Mouse (Mus musculus): ENCODE data around the gene Lgr6. TPM values are rescaled to one million over a fixed set of nuclear protein-coding genes. Genes with fewer than 3 reads are reported as not detected.

The Lgr6 gene
- polyA plus RNA-seq, 1 experiment = not detected

DNA sequence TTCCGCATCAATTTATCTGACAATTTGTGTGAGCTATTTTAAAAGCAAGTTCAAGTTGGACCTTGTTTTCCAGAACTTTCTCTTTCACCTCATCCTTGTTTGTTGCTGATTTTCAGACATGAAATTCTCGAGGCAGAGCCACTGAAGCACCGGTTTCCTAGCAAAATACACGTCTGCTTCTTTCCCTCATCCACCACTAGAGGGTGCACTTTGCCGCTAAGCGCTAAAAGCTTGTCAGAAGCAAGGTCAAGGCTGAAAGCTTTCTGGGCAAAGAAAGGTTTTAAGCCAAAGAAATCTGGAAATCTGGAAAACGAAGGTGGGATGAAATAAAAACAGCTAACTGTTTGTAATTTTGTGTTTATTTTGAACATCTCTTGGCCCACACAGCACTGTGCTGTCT lies 115.7 kb downstream of the Lgr6 start:
- H3K27ac ChIP-seq (ENCODE audit: insufficient read depth, low read depth, low read length) = no peak overlapping the region
- peaks cover 15% of the 10 kb centered on the region for H3K4me1 ChIP-seq (ENCODE audit: control insufficient read depth, insufficient read depth, low read length)
- WGBS = 8% methylated on average over 7 of the region's 7 CpGs
- no peak overlapping the region for H3K4me3 ChIP-seq (ENCODE audit: insufficient read depth, low read depth, low read length)
- TF ChIP-seq CTCF (IDR thresholded peaks at IDR 0.05; ENCODE audit: insufficient read depth, low read depth, low read length) (no peak), POLR2A (IDR thresholded peaks at IDR 0.05; ENCODE audit: insufficient read depth, low read depth, low read length) (no peak)

DNA sequence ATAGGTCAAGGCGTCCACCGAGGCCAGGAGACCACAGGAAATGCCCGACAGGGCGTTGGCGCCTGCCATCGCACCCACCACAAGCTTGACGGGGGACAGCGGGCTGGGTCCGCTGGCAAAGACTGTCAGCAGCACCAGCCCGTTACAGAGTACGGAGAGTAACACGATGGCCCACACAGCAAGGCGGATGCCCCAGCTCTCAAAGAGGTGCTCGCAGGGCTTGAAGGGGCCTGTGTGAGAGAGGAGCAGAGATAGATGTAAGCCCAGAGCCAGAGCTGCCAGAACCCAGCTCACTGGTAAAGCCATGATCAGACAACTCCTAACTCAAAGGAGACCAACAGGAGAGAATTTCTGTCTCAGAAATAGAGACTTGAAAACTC lies 117.1 kb downstream of the Lgr6 start:
- Histone ChIP-seq H3K4me1 (ENCODE audit: control insufficient read depth, insufficient read depth, low read length) (peaks cover 15% of the 10 kb centered on the region), H3K4me3 (ENCODE audit: insufficient read depth, low read depth, low read length) (peak overlapping the region; percentile 32), H3K27ac (ENCODE audit: insufficient read depth, low read depth, low read length) (0 out of 2 replicates have a peak overlapping the region, but pooled peaks have one; percentile 4)
- 25% methylated on average over 14 of the region's 14 CpGs for WGBS
- no peak for TF ChIP-seq POLR2A (IDR thresholded peaks at IDR 0.05; ENCODE audit: insufficient read depth, low read depth, low read length)
- TF ChIP-seq CTCF (IDR thresholded peaks at IDR 0.05; ENCODE audit: insufficient read depth, low read depth, low read length) = no peak

DNA sequence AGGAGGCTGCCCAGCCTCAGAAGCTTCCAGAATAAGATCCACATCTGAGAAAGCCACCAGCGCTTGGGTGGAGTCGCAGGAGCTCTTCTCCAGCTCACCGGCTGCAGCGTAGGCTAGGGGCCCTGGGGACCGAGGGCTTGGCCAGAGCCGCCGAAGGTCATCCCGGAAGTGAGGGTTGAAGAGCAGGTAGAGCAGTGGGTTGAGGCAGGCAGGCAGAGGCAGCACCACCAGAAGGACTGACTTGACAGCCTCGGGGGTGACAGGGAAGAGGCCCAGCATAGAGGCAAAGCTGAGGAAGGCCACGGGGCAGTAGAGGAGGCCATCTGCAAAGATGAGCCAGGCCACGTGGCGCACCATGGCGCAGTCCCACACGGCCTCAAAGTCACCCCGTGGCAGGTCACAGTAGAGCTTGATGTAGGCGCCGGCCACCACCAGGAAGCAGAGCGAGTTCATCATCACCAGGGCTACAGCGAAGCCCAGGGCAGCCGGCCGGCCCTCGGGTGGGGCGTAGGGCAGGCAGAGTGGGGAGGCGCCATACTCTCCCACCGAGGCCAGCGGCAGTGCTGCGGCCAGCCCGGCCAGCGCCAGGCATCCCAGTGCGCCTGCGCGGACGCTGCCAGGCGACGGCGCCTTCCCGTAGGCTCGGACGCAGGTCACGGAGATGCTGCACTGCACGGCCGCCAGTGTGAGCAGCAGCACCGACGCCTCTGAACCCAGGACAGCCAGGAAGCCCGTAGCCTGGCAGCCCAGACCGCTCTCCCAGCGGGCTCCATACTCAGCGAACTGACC lies 117.7 kb downstream of the Lgr6 start:
- Histone ChIP-seq H3K4me3 (ENCODE audit: insufficient read depth, low read depth, low read length) (peak overlapping the region; percentile 32), H3K4me1 (ENCODE audit: control insufficient read depth, insufficient read depth, low read length) (peaks cover 18% of the 10 kb centered on the region), H3K27ac (ENCODE audit: insufficient read depth, low read depth, low read length) (0 out of 2 replicates have a peak overlapping the region, but pooled peaks have one; percentile 4)
- WGBS = 38% methylated on average over 48 of the region's 48 CpGs
- TF ChIP-seq POLR2A (IDR thresholded peaks at IDR 0.05; ENCODE audit: insufficient read depth, low read depth, low read length) (peak; percentile 52; the same call in 1 of the 2 replicates), CTCF (IDR thresholded peaks at IDR 0.05; ENCODE audit: insufficient read depth, low read depth, low read length) (no peak)

DNA sequence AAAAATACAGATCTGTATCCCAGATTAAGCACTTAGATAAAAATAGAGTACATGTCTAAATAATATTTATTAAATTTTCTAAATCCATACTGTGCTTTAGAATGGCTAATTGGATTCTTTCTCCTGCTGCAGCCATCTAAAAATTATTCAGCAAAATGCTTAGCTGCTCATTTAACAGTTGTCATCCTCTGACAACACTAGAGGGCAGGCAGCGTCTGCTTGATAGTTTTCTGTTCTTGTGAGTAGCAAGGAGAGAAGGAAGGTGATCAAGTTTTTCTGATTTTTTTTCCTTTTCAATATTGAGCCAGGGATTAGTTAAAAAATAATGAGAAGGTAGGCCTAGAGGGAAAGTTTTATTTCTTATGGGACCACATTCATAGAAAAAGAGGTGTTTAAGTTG lies 132.2 kb downstream of the Lgr6 start:
- H3K4me1 ChIP-seq (ENCODE audit: control insufficient read depth, insufficient read depth, low read length) = peaks cover 6% of the 10 kb centered on the region
- no peak overlapping the region for H3K27ac ChIP-seq (ENCODE audit: insufficient read depth, low read depth, low read length)
- TF ChIP-seq CTCF (IDR thresholded peaks at IDR 0.05; ENCODE audit: insufficient read depth, low read depth, low read length) (no peak), POLR2A (IDR thresholded peaks at IDR 0.05; ENCODE audit: insufficient read depth, low read depth, low read length) (no peak)
- H3K4me3 ChIP-seq (ENCODE audit: insufficient read depth, low read depth, low read length) = no peak overlapping the region
- WGBS = 53% methylated on average over 1 of the region's 1 CpGs

DNA sequence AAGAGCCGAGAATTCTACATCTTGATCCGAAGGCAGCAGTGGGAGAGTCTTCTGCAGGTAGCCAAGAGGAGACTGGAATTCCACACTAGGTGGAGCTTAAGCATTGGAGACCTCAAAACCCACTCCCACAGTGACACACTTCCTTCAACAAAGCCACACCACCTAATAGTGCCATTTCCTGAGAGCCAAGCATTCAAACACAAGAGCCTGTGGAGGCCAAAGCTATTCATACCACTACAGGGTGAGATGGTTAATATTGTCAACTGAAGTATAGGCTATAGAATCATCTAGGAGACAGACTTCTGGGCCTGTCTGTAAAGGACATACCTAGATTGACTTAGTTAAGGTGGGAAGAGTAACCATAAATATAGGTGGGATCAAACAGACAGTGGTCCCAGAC lies 139.6 kb downstream of the Lgr6 start:
- TF ChIP-seq CTCF (IDR thresholded peaks at IDR 0.05; ENCODE audit: insufficient read depth, low read depth, low read length) (no peak), POLR2A (IDR thresholded peaks at IDR 0.05; ENCODE audit: insufficient read depth, low read depth, low read length) (no peak)
- H3K4me1 ChIP-seq (ENCODE audit: control insufficient read depth, insufficient read depth, low read length) = no peaks in the 10 kb centered on the region
- no peak overlapping the region for H3K27ac ChIP-seq (ENCODE audit: insufficient read depth, low read depth, low read length)
- H3K4me3 ChIP-seq (ENCODE audit: insufficient read depth, low read depth, low read length) = no peak overlapping the region
- 91% methylated on average over 2 of the region's 2 CpGs for WGBS

DNA sequence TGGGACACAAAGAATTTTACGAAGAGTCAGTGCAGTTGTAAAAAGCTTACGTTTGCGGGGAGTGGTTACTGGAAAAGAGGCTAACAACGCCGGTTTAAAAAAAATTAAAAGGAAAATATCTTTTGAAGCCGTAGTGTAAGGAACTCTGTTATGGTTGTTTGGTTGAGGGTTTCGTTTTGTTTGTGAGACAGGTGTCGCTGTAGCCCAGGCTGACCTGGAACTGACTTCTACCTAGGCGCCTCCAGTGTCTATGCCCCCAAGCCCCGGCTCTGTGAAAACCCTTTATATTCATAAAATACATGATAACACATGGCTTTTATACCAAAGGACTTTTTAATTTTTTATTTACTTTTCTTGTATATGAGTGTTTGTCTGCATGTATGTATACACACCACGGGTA lies 142.3 kb downstream of the Lgr6 start:
- TF ChIP-seq CTCF (IDR thresholded peaks at IDR 0.05; ENCODE audit: insufficient read depth, low read depth, low read length) = no peak
- no peak for TF ChIP-seq POLR2A (IDR thresholded peaks at IDR 0.05; ENCODE audit: insufficient read depth, low read depth, low read length)
- Histone ChIP-seq H3K27ac (ENCODE audit: insufficient read depth, low read depth, low read length) (no peak overlapping the region), H3K4me3 (ENCODE audit: insufficient read depth, low read depth, low read length) (peak overlapping the region; percentile 54), H3K4me1 (ENCODE audit: control insufficient read depth, insufficient read depth, low read length) (no peaks in the 10 kb centered on the region)
- 2% methylated on average over 11 of the region's 11 CpGs for WGBS

DNA sequence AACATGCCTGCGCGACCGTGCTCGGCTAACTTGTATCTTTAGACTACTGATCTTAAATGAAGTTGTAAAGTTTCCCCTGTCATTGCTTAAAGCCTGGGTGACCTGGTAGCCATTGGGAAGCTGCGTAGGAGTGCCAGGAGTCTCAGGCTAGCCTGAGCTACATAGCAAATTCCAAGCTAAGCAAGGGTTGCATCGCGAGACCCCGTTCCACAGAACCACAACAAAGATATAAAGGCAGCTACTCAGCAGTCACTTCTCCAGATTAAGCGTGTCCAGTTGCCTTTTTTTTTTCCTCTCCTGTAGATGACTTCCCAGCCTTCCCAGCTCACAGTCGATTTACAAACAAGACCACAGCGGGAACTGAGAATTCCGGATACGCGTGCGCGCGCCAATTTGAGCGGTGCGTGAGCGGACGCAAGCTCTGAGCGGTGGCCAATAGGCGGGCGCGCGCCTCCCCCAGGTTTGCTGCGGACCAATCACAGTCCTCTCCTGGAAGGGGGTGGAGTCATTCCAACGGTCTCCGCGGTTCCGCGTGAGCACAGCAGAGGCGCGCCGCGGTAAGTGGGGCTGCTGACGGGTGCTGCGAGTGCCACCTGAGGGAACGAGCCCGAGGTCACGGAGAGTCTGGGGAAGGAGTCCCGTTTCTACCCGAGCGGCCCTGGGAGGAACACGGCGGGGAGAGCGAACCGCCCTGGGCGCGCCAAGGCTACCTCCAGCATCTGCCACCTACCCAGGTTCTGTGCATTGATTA lies 142.8 kb downstream of the Lgr6 start, which contains the start of gene Ube2t:
Gene Ube2t, plus strand, starts transcription at position 513 of the 751 bp plus-strand sequence.
- TF ChIP-seq POLR2A (IDR thresholded peaks at IDR 0.05; ENCODE audit: insufficient read depth, low read depth, low read length) = 0 out of 2 replicates have a peak, but pooled peaks have one; percentile 21
- no peak for TF ChIP-seq CTCF (IDR thresholded peaks at IDR 0.05; ENCODE audit: insufficient read depth, low read depth, low read length)
- 3% methylated on average over 50 of the region's 50 CpGs for WGBS
- Histone ChIP-seq H3K27ac (ENCODE audit: insufficient read depth, low read depth, low read length) (no peak within 1 kb of the TSS), H3K4me3 (ENCODE audit: insufficient read depth, low read depth, low read length) (peak within 1 kb of the TSS; percentile 54), H3K4me1 (ENCODE audit: control insufficient read depth, insufficient read depth, low read length) (no peaks in the 10 kb centered on the region)

DNA sequence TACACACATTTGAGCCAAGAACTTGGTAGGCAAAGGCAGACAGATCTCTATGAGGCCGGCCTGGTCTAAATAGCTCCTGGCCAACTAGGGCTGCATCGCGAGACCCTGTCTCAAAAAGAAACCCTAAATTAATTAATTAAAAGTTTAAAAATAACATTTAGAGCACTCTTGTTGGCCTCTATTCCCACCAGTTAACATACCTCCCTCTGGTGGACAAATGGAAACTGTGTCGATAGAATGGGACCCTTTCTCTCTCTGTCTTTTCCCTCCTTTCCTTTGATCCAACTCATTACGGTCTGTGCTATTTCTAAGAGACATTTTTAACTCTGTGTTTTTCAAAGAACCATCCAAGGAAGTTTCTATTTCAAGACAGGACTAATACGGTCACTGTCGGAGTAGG lies 144.4 kb downstream of the Lgr6 start:
- 31% methylated on average over 7 of the region's 7 CpGs for WGBS
- TF ChIP-seq CTCF (IDR thresholded peaks at IDR 0.05; ENCODE audit: insufficient read depth, low read depth, low read length) = no peak
- TF ChIP-seq POLR2A (IDR thresholded peaks at IDR 0.05; ENCODE audit: insufficient read depth, low read depth, low read length) = no peak
- Histone ChIP-seq H3K4me1 (ENCODE audit: control insufficient read depth, insufficient read depth, low read length) (no peaks in the 10 kb centered on the region), H3K4me3 (ENCODE audit: insufficient read depth, low read depth, low read length) (no peak overlapping the region), H3K27ac (ENCODE audit: insufficient read depth, low read depth, low read length) (no peak overlapping the region)
